Mouse (Mus musculus) forebrain, embryonic 16.5 days (tissue): ENCODE results near the gene Cd151. TPM values are rescaled to one million over a fixed set of nuclear protein-coding genes. Genes with fewer than 3 reads are reported as not detected.
A peak's percentile ranks its signal among the peaks of the same experiment; 100 is the strongest.

ENCODE experiments used
- ATAC-seq: fragments of 200-750 bp; cut with Nextera tagmentation; 2 replicates; pipeline ENCODE4 v1.8.0; 2017; ENCODE audit warnings: mild to moderate bottlenecking, moderate library complexity
- H3K27ac ChIP-seq: fragments of 300-500 bp; sonication (generic); 2 replicates; pipeline ENCODE4 v1.5.1; 2014; ENCODE audit warnings: low read length, control low read depth
- H3K27me3 ChIP-seq: fragments of 300-500 bp; sonication (generic); replicated peaks from 2 replicates; pipeline ENCODE4 v1.6.1; 2014; ENCODE audit warnings: low read length; ENCODE audit not compliant: control insufficient read depth, insufficient read depth
- H3K36me3 ChIP-seq: fragments of 300-500 bp; sonication (generic); 2 replicates; pipeline ENCODE4 v1.6.1; 2014; ENCODE audit not compliant: control insufficient read depth, insufficient read depth
- H3K4me1 ChIP-seq: fragments of 300-500 bp; sonication (generic); replicated peaks from 2 replicates; pipeline ENCODE4 v1.6.1; 2014; ENCODE audit warnings: low read length; ENCODE audit not compliant: control insufficient read depth, insufficient read depth
- H3K4me2 ChIP-seq: fragments of 300-500 bp; sonication (generic); 2 replicates; pipeline ENCODE4 v1.6.1; 2014; ENCODE audit warnings: mild to moderate bottlenecking, low read length, control low read depth
- H3K4me3 ChIP-seq: fragments of 300-500 bp; sonication (generic); replicated peaks from 2 replicates; pipeline ENCODE4 v1.5.1; 2014; ENCODE audit warnings: mild to moderate bottlenecking, low read length, control low read depth
- H3K9ac ChIP-seq: fragments of 300-500 bp; sonication (generic); replicated peaks from 2 replicates; pipeline ENCODE4 v1.6.1; 2014; ENCODE audit warnings: low read depth, low read length, control low read depth
- H3K9me3 ChIP-seq: fragments of 300-500 bp; sonication (generic); 2 replicates; pipeline ENCODE4 v1.6.1; 2016; ENCODE audit warnings: low read length; ENCODE audit not compliant: control insufficient read depth
- WGBS: fragments of 180-500 bp; shearing (Covaris S2); extraction: QIAGEN DNeasy Blood & Tissue Kit; methylation state at CpG from one replicate; pipeline ENCODE4 v1.1.7; 2014; 5-methylcytosine and 5-hydroxymethylcytosine counted together
- polyA plus RNA-seq: library from polyadenylated mRNA; unstranded; fragments of >200 nt; fragmentation: Nextera tagmentation; extraction: Ambion mirVana; gene quantifications from 2 replicates; pipeline ENCODE4 v1.2.1, GENCODE M21; 2015

Cd151 gene
- polyA plus RNA-seq, 1 experiment from 2014 or later, result 20.8 TPM

- H3K4me1 ChIP-seq, result peaks cover 45% of the 10 kb centered on the region
These were observed 31.2 kb upstream of the Cd151 start for GRCm38 (mm10) chr7:141435856-141436522.

GRCm38 (mm10) chr7:141436523-141436892 lies 30.7 kb upstream of the Cd151 start:
- 35% methylated on average over 2 of the region's 2 CpGs for WGBS
- Histone ChIP-seq H3K4me1 (peaks cover 45% of the 10 kb centered on the region), H3K4me3 (peak overlapping the region; percentile 70), H3K27me3 (no peaks in the 10 kb centered on the region), H3K9me3 (no peaks in the 10 kb centered on the region), H3K9ac (peak overlapping the region; percentile 88), H3K4me2 (peak overlapping the region; percentile 89), H3K36me3 (no peaks in the 10 kb centered on the region; the same call in 1 of the 2 replicates), H3K27ac (no peak overlapping the region)
- ATAC-seq, result no peak

More at GRCm38 (mm10) chr7:141435856-141436522, 31.2 kb upstream of the Cd151 start:
- H3K9me3 ChIP-seq, result no peaks in the 10 kb centered on the region
- 79% methylated on average over 9 of the region's 9 CpGs for WGBS
- ATAC-seq, result no peak
- peaks cover 4% of the 10 kb centered on the region for H3K36me3 ChIP-seq
- H3K4me2 ChIP-seq, result peak overlapping the region; percentile 89
- no peaks in the 10 kb centered on the region for H3K27me3 ChIP-seq
- H3K9ac ChIP-seq, result no peak overlapping the region
- H3K27ac ChIP-seq, result no peak overlapping the region; the same call in 1 of the 2 replicates
- no peak overlapping the region for H3K4me3 ChIP-seq

GRCm38 (mm10) chr7:141437178-141438120 lies 29.7 kb upstream of the Cd151 start, which contains the start of gene Slc25a22:
TSS of gene Slc25a22 (minus strand) at chr7:141437892.
- H3K9ac ChIP-seq, result peak within 1 kb of the TSS; percentile 88
- WGBS, result 5% methylated on average over 53 of the region's 53 CpGs
- H3K4me2 ChIP-seq, result peak within 1 kb of the TSS; percentile 89
- no peaks in the 10 kb centered on the region for H3K9me3 ChIP-seq
- peak within 1 kb of the TSS; percentile 70 for H3K4me3 ChIP-seq
- no peaks in the 10 kb centered on the region; the same call in 1 of the 2 replicates for H3K36me3 ChIP-seq
- no peaks in the 10 kb centered on the region for H3K27me3 ChIP-seq
- H3K27ac ChIP-seq, result peak within 1 kb of the TSS; percentile 80
- peaks cover 48% of the 10 kb centered on the region for H3K4me1 ChIP-seq
- ATAC-seq, result peak; percentile 80

GRCm38 (mm10) chr7:141438201-141438968 lies 28.8 kb upstream of the Cd151 start:
- no peak overlapping the region for H3K9ac ChIP-seq
- peaks cover 48% of the 10 kb centered on the region for H3K4me1 ChIP-seq
- H3K27ac ChIP-seq, result no peak overlapping the region; the same call in 1 of the 2 replicates
- no peak overlapping the region for H3K4me2 ChIP-seq
- H3K9me3 ChIP-seq, result no peaks in the 10 kb centered on the region
- H3K4me3 ChIP-seq, result no peak overlapping the region
- no peaks in the 10 kb centered on the region for H3K27me3 ChIP-seq
- H3K36me3 ChIP-seq, result no peaks in the 10 kb centered on the region; the same call in 1 of the 2 replicates
- ATAC-seq, result no peak
- 91% methylated on average over 12 of the region's 12 CpGs for WGBS

- 92% methylated on average over 10 of the region's 10 CpGs for WGBS
- H3K4me1 ChIP-seq, result peaks cover 42% of the 10 kb centered on the region
- no peaks in the 10 kb centered on the region; the same call in 1 of the 2 replicates for H3K36me3 ChIP-seq
- H3K9me3 ChIP-seq, result no peaks in the 10 kb centered on the region
- H3K27me3 ChIP-seq, result no peaks in the 10 kb centered on the region
- H3K4me2 ChIP-seq, result no peak overlapping the region
- no peak overlapping the region for H3K4me3 ChIP-seq
- ATAC-seq, result no peak
- no peak overlapping the region for H3K27ac ChIP-seq
- H3K9ac ChIP-seq, result no peak overlapping the region
These were observed 28.0 kb upstream of the Cd151 start for GRCm38 (mm10) chr7:141439140-141439679.

GRCm38 (mm10) chr7:141439811-141440210 lies 27.4 kb upstream of the Cd151 start:
- Histone ChIP-seq H3K27me3 (no peaks in the 10 kb centered on the region), H3K9me3 (no peaks in the 10 kb centered on the region), H3K36me3 (no peaks in the 10 kb centered on the region; the same call in 1 of the 2 replicates), H3K4me3 (no peak overlapping the region), H3K4me1 (peaks cover 38% of the 10 kb centered on the region), H3K4me2 (no peak overlapping the region), H3K9ac (no peak overlapping the region), H3K27ac (no peak overlapping the region)
- ATAC-seq, result no peak
- WGBS, result 93% methylated on average over 11 of the region's 11 CpGs

- Histone ChIP-seq H3K9ac (no peak overlapping the region), H3K4me2 (no peak overlapping the region), H3K36me3 (no peaks in the 10 kb centered on the region; the same call in 1 of the 2 replicates), H3K27me3 (no peaks in the 10 kb centered on the region), H3K9me3 (no peaks in the 10 kb centered on the region), H3K4me3 (no peak overlapping the region), H3K4me1 (peaks cover 33% of the 10 kb centered on the region), H3K27ac (no peak overlapping the region)
- no peak for ATAC-seq
- WGBS, result 23% methylated on average over 6 of the region's 6 CpGs
These were observed 26.6 kb upstream of the Cd151 start for GRCm38 (mm10) chr7:141440613-141441012.

GRCm38 (mm10) chr7:141441460-141441859 lies 25.7 kb upstream of the Cd151 start:
- H3K27ac ChIP-seq, result no peak overlapping the region
- H3K4me2 ChIP-seq, result no peak overlapping the region
- H3K9ac ChIP-seq, result no peak overlapping the region
- no peaks in the 10 kb centered on the region; the same call in 1 of the 2 replicates for H3K36me3 ChIP-seq
- H3K9me3 ChIP-seq, result no peaks in the 10 kb centered on the region
- WGBS, result 92% methylated on average over 9 of the region's 9 CpGs
- H3K4me3 ChIP-seq, result no peak overlapping the region
- no peaks in the 10 kb centered on the region for H3K27me3 ChIP-seq
- no peak for ATAC-seq
- H3K4me1 ChIP-seq, result peaks cover 25% of the 10 kb centered on the region
